Mouse (Mus musculus): ENCODE measurements around the gene Gmcl1. TPM values are rescaled to one million over a fixed set of nuclear protein-coding genes. Genes with fewer than 3 reads are reported as not detected.

Gmcl1 gene
- total and polyA plus RNA-seq, 3 experiments, result 15.9 to 67.0 (median 21.5) TPM

GRCm38 (mm10) chr6:86736830-86737229 lies 3.6 kb upstream of the Gmcl1 start:
- Histone ChIP-seq H3K36me3 (ENCODE audit: control insufficient read depth in 1 of 2, insufficient read depth in 2 of 2, low read length in 2 of 2) (peaks cover 0 to 16% of the 10 kb centered on the region in 2 experiments; a peak in 3 of 4 replicates), H3K9ac (ENCODE audit: control insufficient read depth, low read depth, low read length, poor library complexity, severe bottlenecking) (no peak overlapping the region), H3K27me3 (ENCODE audit: control insufficient read depth in 1 of 2, insufficient read depth in 2 of 2, low read length in 2 of 2) (no peaks in the 10 kb centered on the region), H3K79me2 (ENCODE audit: control insufficient read depth, insufficient read depth, low read length, poor library complexity) (peaks cover 10% of the 10 kb centered on the region), H3K27ac (ENCODE audit: control insufficient read depth, low read depth, low read length) (peak overlapping the region; percentile 27; the same call in 1 of the 2 replicates), H3K4me3 (ENCODE audit: control insufficient read depth in 1 of 2, insufficient read depth in 1 of 2, low read depth in 2 of 2, low read length in 2 of 2) (no peak overlapping the region), H3K4me1 (ENCODE audit: control insufficient read depth in 1 of 2, insufficient read depth in 2 of 2, low read length in 2 of 2) (peaks cover 0 to 13% of the 10 kb centered on the region in 2 experiments; a peak in 3 of 4 replicates), H3K9me3 (replicated peaks; ENCODE audit: insufficient read depth, low read length) (no peaks in the 10 kb centered on the region)
- DNase-seq (ENCODE audit: low read depth, low spot score), result peak; percentile 15
- 0 out of 2 replicates have a peak, but pooled peaks have one; percentile 29 for TF ChIP-seq ETS1 (IDR thresholded peaks at IDR 0.05; ENCODE audit: low read depth, low read length)
- no peak for TF ChIP-seq HCFC1 (IDR thresholded peaks at IDR 0.05; ENCODE audit: low read depth, low read length)
- no peak for TF ChIP-seq ZNF384 (IDR thresholded peaks at IDR 0.05; ENCODE audit: low read depth, low read length)
- TF ChIP-seq MEF2A (IDR thresholded peaks at IDR 0.05; ENCODE audit: extremely low read depth, insufficient replicate concordance, low read depth, low read length, poor library complexity, severe bottlenecking), result 0 out of 2 replicates have a peak, but pooled peaks have one; percentile 45
- TF ChIP-seq NELFE (IDR thresholded peaks at IDR 0.05; ENCODE audit: low read depth, low read length), result no peak
- TF ChIP-seq ZC3H11A (IDR thresholded peaks at IDR 0.05; ENCODE audit: low read depth, low read length), result no peak
- TF ChIP-seq ZMIZ1 (IDR thresholded peaks at IDR 0.05; ENCODE audit: low read depth, low read length), result no peak
- no peak for TF ChIP-seq MAX (IDR thresholded peaks at IDR 0.05; ENCODE audit: low read length)
- no peak for TF ChIP-seq POLR2AphosphoS2 (IDR thresholded peaks at IDR 0.05; ENCODE audit: low read length)
- no peak for TF ChIP-seq RAD21 (IDR thresholded peaks at IDR 0.05; ENCODE audit: low read depth, low read length)
- no peak for TF ChIP-seq TBP (IDR thresholded peaks at IDR 0.05; ENCODE audit: low read depth, low read length)
- peak; percentile 54; the same call in 1 of the 2 replicates for TF ChIP-seq RCOR1 (IDR thresholded peaks at IDR 0.05; ENCODE audit: low read depth, low read length)
- TF ChIP-seq ZKSCAN1 (IDR thresholded peaks at IDR 0.05; ENCODE audit: low read depth, low read length), result no peak
- no peak for TF ChIP-seq MAZ (IDR thresholded peaks at IDR 0.05; ENCODE audit: low read depth, low read length)
- no peak for TF ChIP-seq CHD2 (IDR thresholded peaks at IDR 0.05; ENCODE audit: low read length)
- TF ChIP-seq ELF1 (IDR thresholded peaks at IDR 0.05; ENCODE audit: low read depth, low read length), result no peak
- TF ChIP-seq GATA1 (IDR thresholded peaks at IDR 0.05; ENCODE audit: low read depth, low read length), result peak; percentile 25; the same call in 1 of the 2 replicates
- TF ChIP-seq TAL1 (IDR thresholded peaks at IDR 0.05; ENCODE audit: low read length), result no peak
- no peak for TF ChIP-seq SIN3A (IDR thresholded peaks at IDR 0.05; ENCODE audit: low read length)
- TF ChIP-seq EP300 (IDR thresholded peaks at IDR 0.05; ENCODE audit: low read depth in 1 of 2, low read length in 2 of 2), result peak; percentile 18 to 60; a peak in 2 of 4 replicates
- TF ChIP-seq MXI1 (IDR thresholded peaks at IDR 0.05; ENCODE audit: low read depth, low read length), result no peak
- no peak for TF ChIP-seq UBTF (IDR thresholded peaks at IDR 0.05; ENCODE audit: borderline replicate concordance, insufficient read depth, low read depth, low read length)
- no peak for TF ChIP-seq MYB (IDR thresholded peaks at IDR 0.05; ENCODE audit: low read depth, low read length)
- no peak for TF ChIP-seq CHD1 (IDR thresholded peaks at IDR 0.05; ENCODE audit: low read depth, low read length)
- no peak for TF ChIP-seq GABPA (IDR thresholded peaks at IDR 0.05; ENCODE audit: low read depth, low read length)
- TF ChIP-seq NRF1 (IDR thresholded peaks at IDR 0.05; ENCODE audit: insufficient read depth, low read depth, low read length, poor library complexity, severe bottlenecking), result no peak
- no peak for TF ChIP-seq E2F4 (IDR thresholded peaks at IDR 0.05; ENCODE audit: borderline replicate concordance, low read depth, low read length)
- no peak for TF ChIP-seq MAFK (IDR thresholded peaks at IDR 0.05; ENCODE audit: borderline replicate concordance, low read depth, low read length)
- no peak for TF ChIP-seq JUND (IDR thresholded peaks at IDR 0.05; ENCODE audit: low read depth, low read length)
- TF ChIP-seq CTCF (IDR thresholded peaks at IDR 0.05 in 2 of 3, conservative IDR thresholded peaks at IDR 0.05 in 1 of 3; ENCODE audit: control insufficient read depth in 1 of 3, insufficient read depth in 1 of 3, low read depth in 2 of 3, low read length in 3 of 3, poor library complexity in 1 of 3, severe bottlenecking in 1 of 3), result no peak
- TF ChIP-seq POLR2AphosphoS5 (IDR thresholded peaks at IDR 0.05; ENCODE audit: borderline replicate concordance, low read depth, low read length), result no peak
- no peak for TF ChIP-seq POLR2A (IDR thresholded peaks at IDR 0.05; ENCODE audit: control insufficient read depth in 1 of 2, insufficient read depth in 1 of 2, low read depth in 1 of 2, low read length in 2 of 2, poor library complexity in 1 of 2)
- no peak for TF ChIP-seq USF2 (IDR thresholded peaks at IDR 0.05; ENCODE audit: borderline replicate concordance in 1 of 2, insufficient read depth in 1 of 2, low read depth in 1 of 2, low read length in 2 of 2)
- no peak for TF ChIP-seq MYC (IDR thresholded peaks at IDR 0.05; ENCODE audit: low read depth, low read length)
- TF ChIP-seq KAT2A (conservative IDR thresholded peaks at IDR 0.05; ENCODE audit: low read depth, low read length), result no peak
- no peak for TF ChIP-seq TCF12 (IDR thresholded peaks at IDR 0.05; ENCODE audit: low read depth, low read length)
- TF ChIP-seq USF1 (IDR thresholded peaks at IDR 0.05; ENCODE audit: low read depth, low read length), result no peak
- no peak for TF ChIP-seq BHLHE40 (IDR thresholded peaks at IDR 0.05; ENCODE audit: borderline replicate concordance, low read depth, low read length)

Data from MEL (cell line).